Mouse (Mus musculus) heart, adult 2 months (tissue): Measurements from ENCODE around the gene Mrgpre. TPM values are rescaled to one million over a fixed set of nuclear protein-coding genes. Genes with fewer than 3 reads are reported as not detected.
A peak's percentile ranks its signal among the peaks of the same experiment; 100 is the strongest.

Experiments used
- DNase-seq, 2 experiments: peaks; one replicate each; pipeline ENCODE4 v3.0.0; 2021
- H3K27ac ChIP-seq: fragments of 200-600 bp; 2 replicates; pipeline ENCODE4 v1.8.1; 2022
- H3K27me3 ChIP-seq: fragments of 200-500 bp; 2 replicates; pipeline ENCODE4 v1.6.1; 2012; ENCODE audit warnings: mild to moderate bottlenecking, low read length, inconsistent platforms, mixed read lengths; ENCODE audit not compliant: control insufficient read depth, insufficient read depth
- H3K36me3 ChIP-seq: fragments of 200-500 bp; 2 replicates; pipeline ENCODE4 v1.6.1; 2012; ENCODE audit warnings: low read length, inconsistent platforms; ENCODE audit not compliant: control insufficient read depth, insufficient read depth
- H3K4me1 ChIP-seq: fragments of 200-500 bp; 2 replicates; pipeline ENCODE4 v1.6.1; 2011; ENCODE audit warnings: low read length; ENCODE audit not compliant: control insufficient read depth, insufficient read depth
- H3K4me3 ChIP-seq: fragments of 200-600 bp; 2 replicates; pipeline ENCODE4 v1.8.1; 2022
- H3K79me2 ChIP-seq: fragments of 200-500 bp; replicated peaks from 2 replicates; pipeline ENCODE4 v1.6.1; 2012; ENCODE audit warnings: mild to moderate bottlenecking, inconsistent platforms, low read length, moderate library complexity, mixed read lengths; ENCODE audit not compliant: control insufficient read depth, insufficient read depth
- H3K9ac ChIP-seq: fragments of 200-500 bp; 2 replicates; pipeline ENCODE4 v1.6.1; 2012; ENCODE audit warnings: low read depth, mild to moderate bottlenecking, control low read depth, inconsistent platforms, low read length, mixed read lengths
- CTCF ChIP-seq: fragments of 200-600 bp; IDR thresholded peaks from 2 replicates; pipeline ENCODE4 v1.8.1; 2022; ENCODE audit warnings: antibody characterized with exemption, mild to moderate bottlenecking, moderate library complexity
- EP300 ChIP-seq: fragments of 200-500 bp; IDR thresholded peaks from 2 replicates; pipeline ENCODE4 v1.6.1; 2011; ENCODE audit warnings: low read depth, low read length, control low read depth; ENCODE audit not compliant: insufficient read depth
- POLR2A ChIP-seq: fragments of 200-500 bp; IDR thresholded peaks from 2 replicates; pipeline ENCODE4 v1.6.1; 2011; ENCODE audit warnings: mild to moderate bottlenecking, low read depth, low read length, control low read depth; ENCODE audit not compliant: insufficient read depth
- WGBS: fragments of 180-500 bp; shearing (Covaris S2); methylation state at CpG from one replicate; pipeline ENCODE4 v1.1.7; 2018; 5-methylcytosine and 5-hydroxymethylcytosine counted together
- intact Hi-C: fragments of 180-260 bp; cut with DNase I; formaldehyde crosslinking; loops from one replicate; pipeline ENCODE4 v1.15.1; 2025
- polyA plus RNA-seq: library from polyadenylated mRNA; depleted of rRNA; stranded (reverse); fragments of >200 nt; gene quantifications from 2 replicates; pipeline ENCODE4 v1.2.3, GENCODE M21; 2012
- total RNA-seq, 2 experiments: library from RNA; stranded (reverse); gene quantifications; 2 replicates each; pipeline ENCODE4 v1.2.3; 2021

The Mrgpre gene
- total and polyA plus RNA-seq, 3 experiments, result 1.2 to 1.9 (median 1.3) TPM

DNA sequence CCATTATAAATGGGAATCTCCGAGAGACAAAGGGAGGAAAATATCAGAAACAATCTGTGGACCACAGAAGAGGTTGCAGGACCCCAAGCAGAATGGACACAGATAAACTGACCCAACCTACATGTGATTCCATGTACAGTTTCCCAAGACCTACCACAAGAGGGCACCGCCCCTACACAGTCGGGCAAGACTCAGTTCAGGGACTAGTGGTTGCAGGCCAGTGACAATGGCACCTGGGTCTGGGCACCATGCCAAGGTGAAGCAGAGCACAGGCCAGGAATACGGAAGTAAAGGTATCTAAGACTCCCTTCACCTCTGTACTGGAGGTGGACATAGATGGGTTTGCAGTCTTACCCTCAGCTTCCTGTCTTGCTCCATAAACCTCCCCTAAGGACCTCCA lies 8.8 kb upstream of the Mrgpre start:
- intact Hi-C loops, result no loop called here
- Histone ChIP-seq H3K9ac (no peak overlapping the region), H3K36me3 (no peaks in the 10 kb centered on the region), H3K27ac (no peak overlapping the region), H3K4me1 (no peaks in the 10 kb centered on the region), H3K27me3 (no peaks in the 10 kb centered on the region), H3K4me3 (no peak overlapping the region), H3K79me2 (no peaks in the 10 kb centered on the region)
- peak; percentile 62 for TF ChIP-seq CTCF
- no peak for TF ChIP-seq EP300
- no peak for TF ChIP-seq POLR2A
- peak in 1 of 2 experiments; percentile 45 for DNase-seq
- 53% methylated on average over 4 of the region's 4 CpGs for WGBS

DNA sequence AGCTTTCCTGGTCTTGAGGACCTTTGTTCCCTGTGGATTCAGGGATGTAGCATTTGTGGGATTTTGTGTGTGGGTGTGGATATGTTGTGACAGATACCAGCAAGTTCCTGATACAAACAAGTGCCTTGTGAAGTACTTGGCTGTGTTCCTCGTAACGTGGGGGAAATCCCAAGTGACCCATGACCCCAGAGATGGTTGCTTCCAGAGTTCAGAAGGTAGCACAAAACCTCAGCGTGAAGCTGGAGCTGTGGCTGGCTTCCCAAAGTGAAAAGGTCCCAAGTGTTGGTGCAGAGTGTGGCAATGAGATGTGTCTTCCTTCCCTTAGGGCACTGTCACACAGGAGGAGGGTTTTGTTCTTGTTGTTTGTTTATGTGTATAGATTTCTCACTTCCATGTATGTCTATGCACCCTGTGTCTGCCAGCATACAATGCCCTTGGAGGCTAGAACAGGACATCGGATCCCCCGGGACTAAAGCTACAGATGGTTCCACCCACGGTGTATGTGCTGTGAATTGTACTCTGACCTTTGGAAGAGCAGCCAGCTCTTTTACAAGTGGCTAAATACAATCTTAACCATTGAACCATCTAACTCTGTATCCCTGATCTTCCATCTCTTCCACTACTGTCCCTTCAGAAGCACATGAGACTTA lies 8.2 kb upstream of the Mrgpre start:
- Histone ChIP-seq H3K79me2 (no peaks in the 10 kb centered on the region), H3K4me1 (no peaks in the 10 kb centered on the region), H3K27ac (no peak overlapping the region), H3K36me3 (no peaks in the 10 kb centered on the region), H3K27me3 (no peaks in the 10 kb centered on the region), H3K9ac (no peak overlapping the region), H3K4me3 (no peak overlapping the region)
- intact Hi-C loops, result no loop called here
- TF ChIP-seq EP300, result no peak
- DNase-seq, result no peak
- 60% methylated on average over 6 of the region's 6 CpGs for WGBS

DNA sequence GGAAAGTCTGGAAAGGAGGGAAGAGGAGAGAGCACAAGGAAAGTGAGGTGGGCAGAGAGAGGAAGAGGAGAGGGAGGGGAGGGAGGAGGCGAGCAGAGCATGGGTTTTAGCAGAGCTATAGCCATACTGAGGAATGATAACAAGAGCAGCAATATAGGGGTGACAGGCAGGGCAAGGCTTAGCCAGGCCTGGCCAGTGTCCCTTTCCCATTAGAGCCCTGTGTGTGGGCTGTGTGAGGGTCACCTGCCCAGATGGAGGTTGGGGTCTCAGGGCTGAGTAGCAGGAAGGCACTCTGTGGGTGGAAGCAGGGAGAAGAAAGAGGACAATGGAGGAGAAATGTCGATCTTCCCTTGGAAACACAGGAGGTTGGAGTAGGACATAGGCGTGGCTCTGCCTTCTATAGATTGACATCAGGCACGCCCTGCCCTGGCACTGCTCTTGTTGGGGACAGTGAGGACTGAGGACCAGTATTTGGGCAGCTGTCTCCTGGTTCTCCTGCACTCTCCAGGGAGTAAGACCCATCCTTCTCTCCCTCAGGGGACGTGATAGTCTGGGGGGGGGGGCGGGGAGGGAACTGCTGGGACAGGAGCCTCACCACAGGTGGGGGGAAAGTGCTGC lies 813 bp downstream of the Mrgpre start:
- TF ChIP-seq EP300 (no peak), POLR2A (no peak), CTCF (no peak)
- no peak for DNase-seq
- intact Hi-C loops, result no loop called here
- H3K4me3 ChIP-seq, result peak overlapping the region; percentile 41
- H3K36me3 ChIP-seq, result no peaks in the 10 kb centered on the region
- H3K79me2 ChIP-seq, result no peaks in the 10 kb centered on the region
- peak overlapping the region; percentile 47 for H3K9ac ChIP-seq
- H3K27ac ChIP-seq, result peak overlapping the region; percentile 82
- no peaks in the 10 kb centered on the region for H3K27me3 ChIP-seq
- WGBS, result 31% methylated on average over 5 of the region's 6 CpGs
- H3K4me1 ChIP-seq, result peaks cover 18% of the 10 kb centered on the region

DNA sequence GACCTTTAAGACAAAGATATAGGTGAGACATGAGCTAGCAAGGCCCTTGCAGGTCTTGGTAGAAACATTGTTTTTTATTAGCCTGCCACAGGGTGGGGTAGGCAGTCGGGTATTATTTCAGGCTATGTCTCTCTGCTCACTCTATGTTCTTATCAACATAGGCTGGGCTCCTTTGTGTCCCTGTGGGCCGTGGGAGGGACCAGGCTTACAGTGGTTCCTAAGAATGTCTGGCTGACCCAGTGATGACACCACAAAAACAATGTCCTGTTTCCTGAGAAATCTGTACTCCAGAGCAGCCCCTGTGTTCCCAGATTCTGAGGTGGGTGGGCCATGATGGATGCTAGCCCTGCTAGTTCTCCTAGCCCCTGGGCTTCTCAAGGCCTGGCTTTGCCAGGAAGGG lies 6.9 kb downstream of the Mrgpre start:
- Histone ChIP-seq H3K36me3 (no peaks in the 10 kb centered on the region), H3K4me3 (no peak overlapping the region), H3K9ac (no peak overlapping the region), H3K27me3 (no peaks in the 10 kb centered on the region), H3K27ac (peak overlapping the region; percentile 73), H3K4me1 (peaks cover 9% of the 10 kb centered on the region), H3K79me2 (no peaks in the 10 kb centered on the region)
- TF ChIP-seq CTCF (peak; percentile 29), POLR2A (no peak), EP300 (0 out of 2 replicates have a peak, but pooled peaks have one; percentile 50)
- WGBS, result 21% methylated on average over 2 of the region's 2 CpGs
- DNase-seq, result peak in 1 of 2 experiments; percentile 62
- intact Hi-C loops, result no loop called here

DNA sequence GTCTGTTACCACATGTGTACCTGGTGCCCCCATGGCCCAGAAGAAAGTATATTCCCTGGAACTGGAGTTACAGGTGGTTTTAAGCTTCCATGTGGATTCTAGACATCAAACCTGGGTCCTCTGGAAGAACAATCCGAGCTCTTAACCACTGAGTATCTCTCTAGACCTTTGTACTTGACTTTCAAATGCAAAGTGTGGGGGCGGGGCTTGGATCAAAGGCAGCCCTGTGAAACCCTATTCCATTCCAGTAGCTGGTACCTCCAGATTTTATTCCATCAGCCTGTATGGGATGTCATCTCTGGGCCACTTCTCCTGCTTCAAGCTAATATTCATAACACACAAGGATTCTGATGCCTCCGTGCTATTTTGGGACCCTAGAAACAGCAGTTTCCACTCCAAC lies 8.2 kb downstream of the Mrgpre start:
- no peak overlapping the region for H3K4me3 ChIP-seq
- DNase-seq, result no peak
- intact Hi-C loops, result no loop called here
- 57% methylated on average over 3 of the region's 3 CpGs for WGBS
- no peak overlapping the region for H3K9ac ChIP-seq
- TF ChIP-seq EP300 (no peak), CTCF (no peak), POLR2A (no peak)
- H3K27me3 ChIP-seq, result no peaks in the 10 kb centered on the region
- H3K4me1 ChIP-seq, result peaks cover 9% of the 10 kb centered on the region
- no peaks in the 10 kb centered on the region for H3K36me3 ChIP-seq
- no peak overlapping the region for H3K27ac ChIP-seq
- no peaks in the 10 kb centered on the region for H3K79me2 ChIP-seq

DNA sequence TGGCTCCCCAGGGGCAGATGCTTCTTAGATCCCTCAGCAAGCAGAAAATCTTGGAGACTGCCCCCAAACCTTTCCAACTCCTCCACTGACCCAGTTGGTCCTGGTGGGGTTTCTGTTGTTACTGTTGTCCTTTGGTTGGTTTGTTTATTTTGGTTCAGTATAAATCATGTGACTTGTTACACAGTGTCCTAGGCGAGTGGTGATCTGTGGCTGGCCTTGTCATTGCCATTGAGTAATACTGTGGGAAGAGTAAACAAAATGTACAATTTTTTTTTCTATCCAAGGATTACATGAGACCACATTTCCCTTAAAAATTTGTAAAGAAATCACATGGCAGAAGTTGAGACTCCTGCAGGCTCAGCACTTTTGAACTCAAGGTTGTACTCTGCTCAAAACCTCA lies 14.8 kb downstream of the Mrgpre start:
- no peak for DNase-seq
- H3K27me3 ChIP-seq, result no peaks in the 10 kb centered on the region
- H3K36me3 ChIP-seq, result no peaks in the 10 kb centered on the region
- H3K27ac ChIP-seq, result no peak overlapping the region
- intact Hi-C loops, result no loop called here
- no peak overlapping the region for H3K9ac ChIP-seq
- no peak overlapping the region for H3K4me3 ChIP-seq
- 47% methylated on average over 1 of the region's 1 CpGs for WGBS
- no peaks in the 10 kb centered on the region for H3K4me1 ChIP-seq
- TF ChIP-seq CTCF, result no peak
- no peak for TF ChIP-seq POLR2A
- H3K79me2 ChIP-seq, result no peaks in the 10 kb centered on the region
